Comparison of ENCODE assay signal across 8 mouse cellular contexts in genomic region chr11:46311703-46312522, GRCm38 (mm10). TPM values are rescaled to one million over a fixed set of nuclear protein-coding genes. Genes with fewer than 3 reads are reported as not detected.
DNase-seq lines count a peak whose midpoint lies in the region; ATAC-seq and TF ChIP-seq lines count a peak whose summit lies in the region.

No protein-coding gene starts in this region.

- H3K36me3 ChIP-seq in liver, adult 2 months (ENCODE audit: control insufficient read depth, insufficient read depth, low read length), result no peaks in the 10 kb centered on the region
- no peaks in the 10 kb centered on the region for H3K36me3 ChIP-seq in myocyte (ENCODE audit: control insufficient read depth, insufficient read depth)
- H3K36me3 ChIP-seq in stomach, postnatal 0 days (ENCODE audit: control insufficient read depth, insufficient read depth, low read length), result no peaks in the 10 kb centered on the region

- no peaks in the 10 kb centered on the region for H3K4me1 ChIP-seq in liver, adult 2 months (ENCODE audit: control insufficient read depth, insufficient read depth, low read length)
- H3K4me1 ChIP-seq in stomach, postnatal 0 days (replicated peaks; ENCODE audit: control insufficient read depth, insufficient read depth), result peaks cover 5% of the 10 kb centered on the region; the same call in 1 of the 2 replicates

- H3K4me2 ChIP-seq in myocyte (ENCODE audit: low read depth), result peak overlapping the region; percentile 94
- peak overlapping the region; percentile 99 for H3K4me2 ChIP-seq in stomach, postnatal 0 days (replicated peaks; ENCODE audit: low read depth)

- H3K27ac ChIP-seq in layer of hippocampus, adult 2 months, result peak overlapping the region; percentile 94
- H3K27ac ChIP-seq in liver, adult 2 months (replicated peaks; ENCODE audit: insufficient read depth, low read depth, low read length), result no peak overlapping the region
- no peak overlapping the region for H3K27ac ChIP-seq in stomach, postnatal 0 days (replicated peaks)

- peak; percentile 86 for ATAC-seq in stomach, postnatal 0 days (ENCODE audit: low FRiP score, low TSS enrichment)

- no peaks in the 10 kb centered on the region; the same call in 1 of the 2 replicates for H3K27me3 ChIP-seq in liver, adult 2 months (ENCODE audit: control insufficient read depth, insufficient read depth, low read length)
- H3K27me3 ChIP-seq in myocyte (ENCODE audit: control insufficient read depth, insufficient read depth, insufficient read length), result peaks cover 6% of the 10 kb centered on the region
- no peaks in the 10 kb centered on the region for H3K27me3 ChIP-seq in stomach, postnatal 0 days (ENCODE audit: control insufficient read depth, insufficient read depth, low read length)

- WGBS in liver, adult 2 months, result 1% methylated on average over 69 of the region's 71 CpGs
- under 1% methylated on average over 54 of the region's 71 CpGs for WGBS in stomach, postnatal 0 days

- peak overlapping the region; percentile 76 for H3K4me3 ChIP-seq in layer of hippocampus, adult 2 months
- H3K4me3 ChIP-seq in liver, adult 2 months (ENCODE audit: insufficient read depth, low read depth, low read length), result peak overlapping the region; percentile 73
- peak overlapping the region; percentile 25 for H3K4me3 ChIP-seq in myocyte
- H3K4me3 ChIP-seq in stomach, postnatal 0 days (ENCODE audit: low read depth, low read length), result peak overlapping the region; percentile 61

- H3K9ac ChIP-seq in liver, adult 2 months (ENCODE audit: low read depth, low read length), result peak overlapping the region; percentile 48
- peak overlapping the region; percentile 47 for H3K9ac ChIP-seq in stomach, postnatal 0 days (ENCODE audit: low read length)

- no peak overlapping the region for H3ac ChIP-seq in myocyte (ENCODE audit: control insufficient read depth, insufficient read length)

- no peaks in the 10 kb centered on the region for H3K9me3 ChIP-seq in stomach, postnatal 0 days (ENCODE audit: control insufficient read depth, low read length)

- DNase-seq in layer of hippocampus, adult 2 months (ENCODE audit: low spot score in 2 of 2), result peak; percentile 53 to 56
- DNase-seq in layer of hippocampus, adult 9-10 months (ENCODE audit: low spot score), result no peak
- DNase-seq in cerebellum, postnatal 25 days, result peak; percentile 83 to 85
- DNase-seq in gastrocnemius, postnatal 25 days, result peak; percentile 10
- peak; percentile 78 for DNase-seq in kidney, adult 18-20 months
- DNase-seq in liver, adult 2 months (ENCODE audit: extremely low read depth, low read depth, low spot score), result peak; percentile 6
- DNase-seq in stomach, postnatal 0 days (ENCODE audit: low spot score), result peak; percentile 58

- TF ChIP-seq CTCF in layer of hippocampus, adult 2 months (conservative IDR thresholded peaks at IDR 0.05), result peak; percentile 22; the same call in 1 of the 2 replicates
- no peak for TF ChIP-seq CTCF in liver, adult 2 months (IDR thresholded peaks at IDR 0.05; ENCODE audit: low read depth, low read length)
- TF ChIP-seq CTCF in stomach, postnatal 0 days (IDR thresholded peaks at IDR 0.05; ENCODE audit: low read depth), result no peak

- no peaks in the 10 kb centered on the region for H3K79me2 ChIP-seq in liver, adult 2 months (ENCODE audit: control insufficient read depth, insufficient read depth, low read length)
- peaks cover 3% of the 10 kb centered on the region for H3K79me2 ChIP-seq in myocyte (ENCODE audit: control insufficient read depth, insufficient read depth)

- no peak for TF ChIP-seq EP300 in stomach, postnatal 0 days (optimal IDR thresholded peaks at IDR 0.05)

- no peak for TF ChIP-seq POLR2A in liver, adult 2 months (IDR thresholded peaks at IDR 0.05; ENCODE audit: extremely low read depth, insufficient read depth, low read length)
- TF ChIP-seq POLR2A in myocyte (IDR thresholded peaks at IDR 0.05; ENCODE audit: insufficient read length, low read depth), result peak; percentile 26

TF ChIP-seq in myocyte, 11 proteins besides CTCF, POLR2A, EP300 and RAD21:
- TF ChIP-seq E2F4 (IDR thresholded peaks at IDR 0.05; ENCODE audit: insufficient read depth), result no peak
- no peak for TF ChIP-seq MAX (IDR thresholded peaks at IDR 0.05; ENCODE audit: low read depth)
- no peak for TF ChIP-seq USF1 (IDR thresholded peaks at IDR 0.05; ENCODE audit: low read depth)
- no peak for TF ChIP-seq REST (IDR thresholded peaks at IDR 0.05; ENCODE audit: insufficient read depth, insufficient read length)
- peak in 1 of 3 experiments; percentile 30 for TF ChIP-seq MYOD1 (IDR thresholded peaks at IDR 0.05; ENCODE audit: control insufficient read depth in 1 of 3, insufficient read length in 2 of 3, low read depth in 2 of 3)
- TF ChIP-seq SRF (IDR thresholded peaks at IDR 0.05; ENCODE audit: control insufficient read depth, insufficient read length, low read depth), result no peak

RNA-seq across cellular contexts. Expression of gene Cyfip2, which starts 0.7 kb away (rescaled TPM):
- 100 to 1,000 TPM; 530 to 540 TPM for total RNA-seq in layer of hippocampus, adult 2 months (2021)
- total RNA-seq in gastrocnemius, postnatal 25 days (2021), result under 1 TPM; 0.54 to 0.90 TPM
- 0.55 and 1.5 TPM in 2 replicates for total RNA-seq in liver, adult 2 months (2014; rRNA removed)
- 0.71 and 0.73 TPM in 2 replicates for polyA plus RNA-seq in liver, adult 2 months (2012; rRNA removed)
- polyA plus RNA-seq in myocyte (2012; fragmentation: generic; extraction: Trizol), result 16.9 TPM
- polyA plus RNA-seq in stomach, postnatal 0 days (2015; fragmentation: Nextera tagmentation; extraction: Ambion mirVana), result 2.8 and 3.0 TPM in 2 replicates

Comparison
In these comparisons a context has a peak if more than half of its experiments do, and no peak if none do; other contexts are left out.
1. H3K4me3 ChIP-seq: peak in every context shown above with its lines; median percentile 76 in layer of hippocampus, adult 2 months; 73 in liver, adult 2 months; 61 in stomach, postnatal 0 days; 25 in myocyte.
2. RNA of gene Cyfip2, which starts 0.7 kb away (total RNA-seq): 530 to 540 TPM in layer of hippocampus, adult 2 months; 0.54 to 0.90 TPM in gastrocnemius, postnatal 25 days and 0.55 to 1.5 TPM in liver, adult 2 months; every median in the first group is over 100 times any median in the second.